Mouse (Mus musculus): ENCODE measurements at regions not wholly inside any gene's neighbourhood (a gene's known extent, or its start where the extent isn't known, plus 50 kb on each side); places are given as distances from the start of the nearest gene placed in this dataset.

DNA sequence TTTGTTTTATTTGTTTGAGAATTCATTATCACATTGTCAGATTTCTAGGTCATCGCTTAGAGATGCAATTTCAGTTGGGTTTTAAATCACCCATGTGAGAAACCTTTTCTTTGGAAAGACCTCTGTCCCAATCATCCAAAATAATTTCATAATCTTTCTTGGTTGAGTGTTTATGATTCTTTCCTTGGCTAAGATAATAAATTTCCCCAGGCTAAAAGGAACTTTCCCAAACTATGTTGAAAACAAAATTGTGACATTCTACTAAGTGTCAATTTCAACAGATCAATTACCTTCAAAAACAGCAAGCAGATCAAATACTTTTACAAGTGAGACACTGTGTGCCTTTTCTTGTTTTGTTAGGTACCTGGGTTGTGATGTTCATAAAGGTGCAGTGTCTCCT lies 80.0 kb upstream of the Acvr2a start:
- H3K36me3 ChIP-seq (ENCODE audit: control insufficient read depth, insufficient read depth, low read length, poor library complexity, severe bottlenecking) = no peaks in the 10 kb centered on the region
- in situ Hi-C loops (cut with MboI; ENCODE audit: low sequenced_read_pairs in 2 of 2, unreplicated experiment in 2 of 2) = no loop called here
- H3K4me1 ChIP-seq (ENCODE audit: control insufficient read depth in 2 of 2, insufficient read depth in 2 of 2, low read length in 2 of 2, poor library complexity in 1 of 2) = no peaks in the 10 kb centered on the region
- no peak for TF ChIP-seq HCFC1 (IDR thresholded peaks at IDR 0.05; ENCODE audit: borderline replicate concordance, insufficient read depth, low read length)
- TF ChIP-seq ZC3H11A (IDR thresholded peaks at IDR 0.05; ENCODE audit: borderline replicate concordance, low read depth, low read length) = no peak
- TF ChIP-seq ZNF384 (IDR thresholded peaks at IDR 0.05; ENCODE audit: low read depth, low read length) = no peak
- H3K27ac ChIP-seq (ENCODE audit: insufficient read depth, low read depth, low read length, poor library complexity, severe bottlenecking) = no peak overlapping the region
- no peak for DNase-seq (ENCODE audit: low read depth, low spot score)
- no peaks in the 10 kb centered on the region for H3K9me3 ChIP-seq (ENCODE audit: control insufficient read depth, insufficient read depth, low read depth, low read length)
- H3K9ac ChIP-seq (ENCODE audit: insufficient read depth, low read depth, low read length, poor library complexity, severe bottlenecking) = no peak overlapping the region
- H3K4me3 ChIP-seq (ENCODE audit: insufficient read depth in 1 of 2, low read depth in 1 of 2, low read length in 2 of 2, poor library complexity in 1 of 2, severe bottlenecking in 1 of 2) = no peak overlapping the region

DNA sequence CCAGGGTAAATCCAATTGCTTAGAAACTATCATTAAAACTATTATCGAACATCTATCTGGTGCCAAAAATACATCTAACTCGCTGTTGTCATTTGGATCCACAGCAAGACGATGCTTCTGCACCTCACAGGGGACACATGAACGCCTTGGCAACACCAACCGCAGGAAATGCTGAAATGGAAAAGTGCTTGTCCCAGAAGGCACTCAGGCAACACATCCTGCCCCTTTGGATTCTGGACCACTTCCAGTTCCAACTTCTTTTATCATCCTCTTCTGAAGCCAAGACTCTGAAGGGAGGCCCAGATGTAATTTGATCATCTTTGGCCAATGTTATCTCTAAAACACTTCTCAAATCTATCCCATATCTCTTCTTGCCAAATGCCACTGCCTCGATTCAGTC lies 79.4 kb upstream of the Acvr2a start:
- TF ChIP-seq CHD2 (IDR thresholded peaks at IDR 0.05; ENCODE audit: low read depth, low read length) (no peak), ZC3H11A (IDR thresholded peaks at IDR 0.05; ENCODE audit: borderline replicate concordance, low read depth, low read length) (no peak), MAFK (IDR thresholded peaks at IDR 0.05; ENCODE audit: insufficient read depth, low read depth, low read length) (no peak), HCFC1 (IDR thresholded peaks at IDR 0.05; ENCODE audit: borderline replicate concordance, insufficient read depth, low read length) (no peak), ZNF384 (IDR thresholded peaks at IDR 0.05; ENCODE audit: low read depth, low read length) (no peak)
- Histone ChIP-seq H3K9me3 (ENCODE audit: control insufficient read depth, insufficient read depth, low read depth, low read length) (no peaks in the 10 kb centered on the region), H3K9ac (ENCODE audit: insufficient read depth, low read depth, low read length, poor library complexity, severe bottlenecking) (no peak overlapping the region), H3K27ac (ENCODE audit: insufficient read depth, low read depth, low read length, poor library complexity, severe bottlenecking) (no peak overlapping the region), H3K36me3 (ENCODE audit: control insufficient read depth, insufficient read depth, low read length, poor library complexity, severe bottlenecking) (no peaks in the 10 kb centered on the region), H3K4me3 (ENCODE audit: insufficient read depth in 1 of 2, low read depth in 1 of 2, low read length in 2 of 2, poor library complexity in 1 of 2, severe bottlenecking in 1 of 2) (no peak overlapping the region), H3K4me1 (ENCODE audit: control insufficient read depth in 2 of 2, insufficient read depth in 2 of 2, low read length in 2 of 2, poor library complexity in 1 of 2) (no peaks in the 10 kb centered on the region)
- in situ Hi-C loops (cut with MboI; ENCODE audit: low sequenced_read_pairs in 2 of 2, unreplicated experiment in 2 of 2) = no loop called here
- DNase-seq (ENCODE audit: low read depth, low spot score) = no peak

DNA sequence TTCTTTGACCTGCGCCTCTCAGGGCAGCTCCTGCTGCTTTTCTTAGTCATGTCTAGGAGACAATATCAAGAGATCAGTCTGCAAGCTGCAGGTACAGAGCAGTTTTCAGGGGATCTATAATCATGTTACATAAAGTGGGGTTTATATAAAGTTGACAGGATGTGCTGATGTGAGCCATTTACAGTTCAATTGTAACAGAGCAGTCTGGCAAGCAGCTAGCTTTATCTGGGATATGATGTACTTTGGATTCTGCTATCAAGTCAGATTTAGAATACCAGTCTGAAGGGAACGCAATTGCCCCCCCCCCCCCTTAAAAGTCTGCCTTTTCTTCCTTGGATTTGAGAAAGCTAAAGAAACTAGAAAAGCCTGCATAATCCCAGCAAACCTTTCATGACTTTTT lies 77.6 kb upstream of the Acvr2a start:
- Histone ChIP-seq H3K27ac (ENCODE audit: insufficient read depth, low read depth, low read length, poor library complexity, severe bottlenecking) (no peak overlapping the region), H3K9me3 (ENCODE audit: control insufficient read depth, insufficient read depth, low read depth, low read length) (no peaks in the 10 kb centered on the region), H3K4me1 (ENCODE audit: control insufficient read depth in 2 of 2, insufficient read depth in 2 of 2, low read length in 2 of 2, poor library complexity in 1 of 2) (no peaks in the 10 kb centered on the region), H3K4me3 (ENCODE audit: insufficient read depth in 1 of 2, low read depth in 1 of 2, low read length in 2 of 2, poor library complexity in 1 of 2, severe bottlenecking in 1 of 2) (no peak overlapping the region), H3K9ac (ENCODE audit: insufficient read depth, low read depth, low read length, poor library complexity, severe bottlenecking) (no peak overlapping the region), H3K36me3 (ENCODE audit: control insufficient read depth, insufficient read depth, low read length, poor library complexity, severe bottlenecking) (no peaks in the 10 kb centered on the region)
- no peak for DNase-seq (ENCODE audit: low read depth, low spot score)
- in situ Hi-C loops (cut with MboI; ENCODE audit: low sequenced_read_pairs in 2 of 2, unreplicated experiment in 2 of 2) = no loop called here
- TF ChIP-seq ZC3H11A (IDR thresholded peaks at IDR 0.05; ENCODE audit: borderline replicate concordance, low read depth, low read length) = no peak
- no peak for TF ChIP-seq MAFK (IDR thresholded peaks at IDR 0.05; ENCODE audit: insufficient read depth, low read depth, low read length)
- no peak for TF ChIP-seq HCFC1 (IDR thresholded peaks at IDR 0.05; ENCODE audit: borderline replicate concordance, insufficient read depth, low read length)
- TF ChIP-seq ZNF384 (IDR thresholded peaks at IDR 0.05; ENCODE audit: low read depth, low read length) = no peak
- TF ChIP-seq CHD2 (IDR thresholded peaks at IDR 0.05; ENCODE audit: low read depth, low read length) = no peak
